Mouse (Mus musculus): ENCODE measurements around the gene Trpv4. TPM values are rescaled to one million over a fixed set of nuclear protein-coding genes. Genes with fewer than 3 reads are reported as not detected.

Trpv4 gene
- total RNA-seq, 2 experiments from 2014 or later, result 1.9 to 2.2 TPM

GRCm38 (mm10) chr5:114575530-114575929 is 82.7 kb downstream of the Trpv4 start:
- DNase-seq (ENCODE audit: low spot score in 2 of 2), result peak in 1 of 2 experiments; percentile 18
- intact Hi-C loops (cut with DNase I), result no loop called here

- intact Hi-C loops (cut with DNase I), result no loop called here
- DNase-seq (ENCODE audit: low spot score in 2 of 2), result peak in 1 of 2 experiments; percentile 29
Measured at GRCm38 (mm10) chr5:114575010-114575409, 83.2 kb downstream of the Trpv4 start.

- no peak for DNase-seq (ENCODE audit: low spot score in 2 of 2)
- intact Hi-C loops (cut with DNase I), result loop anchor here (5.0 kb wide), 1 partner anchor 217 kb away; no protein-coding TSS in a partner anchor
Measured at GRCm38 (mm10) chr5:114573920-114574628, 84.1 kb downstream of the Trpv4 start.

GRCm38 (mm10) chr5:114572997-114573396 is 85.2 kb downstream of the Trpv4 start:
- intact Hi-C loops (cut with DNase I), result loop anchor here (5.0 kb wide), 1 partner anchor 216 kb away; no protein-coding TSS in a partner anchor
- no peak for DNase-seq (ENCODE audit: low spot score in 2 of 2)

Other genes starting within 250 kb of the Trpv4 start
- gene Mmab, start 214.4 kb downstream of the Trpv4 start, total RNA-seq (2021), result 10 to 100 TPM; 19.2 to 20.3 TPM
- 10 to 100 TPM; 28.0 to 29.0 TPM for gene Mvk, start 214.2 kb downstream of the Trpv4 start, total RNA-seq (2021)
- gene Fam222a, start 90.4 kb downstream of the Trpv4 start, total RNA-seq (2021), result 10 to 100 TPM in 1 of 2 experiments, 1 to 10 TPM in 1; 6.8 to 12.8 TPM
- gene Gltp, start 32.6 kb upstream of the Trpv4 start, total RNA-seq (2021), result 10 to 100 TPM; 24.6 to 28.3 TPM
- gene Tchp, start 49.3 kb upstream of the Trpv4 start, total RNA-seq (2021), result 10 to 100 TPM; 11.6 to 13.6 TPM
- 10 to 100 TPM; 30.6 to 34.9 TPM for gene Ankrd13a, start 116.3 kb upstream of the Trpv4 start, total RNA-seq (2021)
- 10 to 100 TPM; 38.1 to 47.0 TPM for gene Git2, start 117.1 kb upstream of the Trpv4 start, total RNA-seq (2021)
- gene 1500011B03Rik, start 165.0 kb upstream of the Trpv4 start, total RNA-seq (2021), result 100 to 1,000 TPM; 162 to 177 TPM
- gene 4930519G04Rik, start 195.2 kb upstream of the Trpv4 start, total RNA-seq (2021), result not detected
- gene Gm9936, start 200.3 kb upstream of the Trpv4 start, total RNA-seq (2021), result under 1 TPM; 0.85 to 0.87 TPM
- gene Oasl2, start 238.5 kb upstream of the Trpv4 start, total RNA-seq (2021), result 1 to 10 TPM; 1.1 to 2.6 TPM